Mouse (Mus musculus) cerebellum, adult 9-10 months (tissue): ENCODE measurements around the gene Gm4567.
"Not testable (repeated sequence)": the region's sequence is repeated elsewhere in the genome, so short reads cannot be mapped to it uniquely, and the experiment has no call there.

Source experiments
- DNase-seq: peaks from one replicate; pipeline ENCODE4 v3.0.0; 2022

Gm4567 gene

GRCm38 (mm10) chr7:22719610-22720009, at the start of gene Gm4567:
TSS of gene Gm4567 (minus strand) at chr7:22719710.
- DNase-seq = not testable (repeated sequence)

GRCm38 (mm10) chr7:22761397-22761796, 41.9 kb upstream of the Gm4567 start, which contains the start of gene Vmn1r157:
TSS of gene Vmn1r157 (plus strand) at chr7:22761697.
- not testable (repeated sequence) for DNase-seq

- not testable (repeated sequence) for DNase-seq
Observed at GRCm38 (mm10) chr7:22692217-22692616, 27.3 kb downstream of the Gm4567 start, which contains the start of gene Gm8693. TSS of gene Gm8693 (minus strand) at chr7:22692317.
